Mouse (Mus musculus): Measurements from ENCODE around the gene Kiz. TPM values are rescaled to one million over a fixed set of nuclear protein-coding genes. Genes with fewer than 3 reads are reported as not detected.
A peak's percentile ranks its signal among the peaks of the same experiment; 100 is the strongest.

Gene Kiz
- polyA plus RNA-seq, 1 experiment from 2014 or later = 37.1 TPM

GRCm38 (mm10) chr2:146856120-146856519, 456 bp downstream of the Kiz start:
- Histone ChIP-seq H3K4me2 (replicated peaks; ENCODE audit: low read depth, low read length) (peak overlapping the region; percentile 60), H3K9me3 (ENCODE audit: low read length) (no peaks in the 10 kb centered on the region), H3K27me3 (ENCODE audit: insufficient read depth, low read length) (no peaks in the 10 kb centered on the region), H3K4me3 (ENCODE audit: low read length) (peak overlapping the region; percentile 89), H3K4me1 (ENCODE audit: insufficient read depth, low read length) (no peaks in the 10 kb centered on the region), H3K36me3 (ENCODE audit: insufficient read depth, low read length) (no peaks in the 10 kb centered on the region), H3K9ac (replicated peaks; ENCODE audit: low read length) (peak overlapping the region; percentile 63), H3K27ac (ENCODE audit: low read length) (peak overlapping the region; percentile 82)
- no peak for ATAC-seq (ENCODE audit: low FRiP score, low TSS enrichment)
- WGBS = 4% methylated on average over 11 of the region's 11 CpGs

GRCm38 (mm10) chr2:146856853-146857252, 1.2 kb downstream of the Kiz start:
- 45% methylated on average over 4 of the region's 4 CpGs for WGBS
- H3K9me3 ChIP-seq (ENCODE audit: low read length) = no peaks in the 10 kb centered on the region
- H3K4me2 ChIP-seq (replicated peaks; ENCODE audit: low read depth, low read length) = no peak overlapping the region
- ATAC-seq (ENCODE audit: low FRiP score, low TSS enrichment) = no peak
- no peak overlapping the region for H3K4me3 ChIP-seq (ENCODE audit: low read length)
- no peaks in the 10 kb centered on the region for H3K4me1 ChIP-seq (ENCODE audit: insufficient read depth, low read length)
- H3K36me3 ChIP-seq (ENCODE audit: insufficient read depth, low read length) = no peaks in the 10 kb centered on the region
- no peak overlapping the region for H3K27ac ChIP-seq (ENCODE audit: low read length)
- no peak overlapping the region for H3K9ac ChIP-seq (replicated peaks; ENCODE audit: low read length)
- no peaks in the 10 kb centered on the region for H3K27me3 ChIP-seq (ENCODE audit: insufficient read depth, low read length)

DNA sequence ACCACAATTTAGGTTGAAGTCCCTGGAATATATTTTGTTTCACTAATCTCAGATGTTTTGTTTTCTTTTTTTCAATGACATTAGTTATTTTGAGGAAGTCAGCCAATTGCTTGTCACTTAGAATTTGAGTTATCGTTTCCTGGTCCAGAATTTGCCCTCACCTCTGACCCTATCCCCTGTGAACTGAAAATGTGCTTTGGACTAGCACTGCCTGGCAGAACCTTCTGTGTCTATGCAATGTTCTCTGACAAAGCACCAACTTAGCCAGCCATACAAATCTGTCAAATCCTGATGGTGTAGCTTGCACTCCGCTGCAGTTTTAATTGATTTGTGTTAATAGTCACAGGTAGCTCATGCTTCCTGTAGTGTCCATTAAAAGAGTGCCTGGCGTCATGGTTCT, 10.1 kb downstream of the Kiz start:
- Histone ChIP-seq H3K4me1 (ENCODE audit: insufficient read depth, low read length) (no peaks in the 10 kb centered on the region), H3K4me2 (replicated peaks; ENCODE audit: low read depth, low read length) (no peak overlapping the region), H3K36me3 (ENCODE audit: insufficient read depth, low read length) (no peaks in the 10 kb centered on the region), H3K27ac (ENCODE audit: low read length) (no peak overlapping the region), H3K9ac (replicated peaks; ENCODE audit: low read length) (no peak overlapping the region), H3K27me3 (ENCODE audit: insufficient read depth, low read length) (no peaks in the 10 kb centered on the region), H3K9me3 (ENCODE audit: low read length) (no peaks in the 10 kb centered on the region), H3K4me3 (ENCODE audit: low read length) (no peak overlapping the region)
- 51% methylated on average over 3 of the region's 3 CpGs for WGBS
- no peak for ATAC-seq (ENCODE audit: low FRiP score, low TSS enrichment)

- H3K9me3 ChIP-seq (ENCODE audit: low read length) = no peaks in the 10 kb centered on the region
- ATAC-seq (ENCODE audit: low FRiP score, low TSS enrichment) = no peak
- no peak overlapping the region for H3K4me2 ChIP-seq (replicated peaks; ENCODE audit: low read depth, low read length)
- no peaks in the 10 kb centered on the region for H3K36me3 ChIP-seq (ENCODE audit: insufficient read depth, low read length)
- H3K9ac ChIP-seq (replicated peaks; ENCODE audit: low read length) = no peak overlapping the region
- no peaks in the 10 kb centered on the region for H3K4me1 ChIP-seq (ENCODE audit: insufficient read depth, low read length)
- H3K27me3 ChIP-seq (ENCODE audit: insufficient read depth, low read length) = no peaks in the 10 kb centered on the region
- 70% methylated on average over 8 of the region's 8 CpGs for WGBS
- no peak overlapping the region for H3K27ac ChIP-seq (ENCODE audit: low read length)
- no peak overlapping the region for H3K4me3 ChIP-seq (ENCODE audit: low read length)
Measured at GRCm38 (mm10) chr2:146871300-146872269, 15.9 kb downstream of the Kiz start.

GRCm38 (mm10) chr2:146872697-146873096, 17.0 kb downstream of the Kiz start:
- WGBS = 69% methylated on average over 3 of the region's 3 CpGs
- Histone ChIP-seq H3K27me3 (ENCODE audit: insufficient read depth, low read length) (no peaks in the 10 kb centered on the region), H3K4me3 (ENCODE audit: low read length) (no peak overlapping the region), H3K9ac (replicated peaks; ENCODE audit: low read length) (no peak overlapping the region), H3K36me3 (ENCODE audit: insufficient read depth, low read length) (no peaks in the 10 kb centered on the region), H3K27ac (ENCODE audit: low read length) (no peak overlapping the region), H3K4me1 (ENCODE audit: insufficient read depth, low read length) (no peaks in the 10 kb centered on the region), H3K9me3 (ENCODE audit: low read length) (no peaks in the 10 kb centered on the region), H3K4me2 (replicated peaks; ENCODE audit: low read depth, low read length) (no peak overlapping the region)
- peak; percentile 67; the same call in 1 of the 2 replicates for ATAC-seq (ENCODE audit: low FRiP score, low TSS enrichment)

GRCm38 (mm10) chr2:146873881-146874441, 18.3 kb downstream of the Kiz start:
- Histone ChIP-seq H3K27ac (ENCODE audit: low read length) (no peak overlapping the region), H3K4me1 (ENCODE audit: insufficient read depth, low read length) (no peaks in the 10 kb centered on the region), H3K36me3 (ENCODE audit: insufficient read depth, low read length) (no peaks in the 10 kb centered on the region), H3K9ac (replicated peaks; ENCODE audit: low read length) (no peak overlapping the region), H3K27me3 (ENCODE audit: insufficient read depth, low read length) (no peaks in the 10 kb centered on the region), H3K4me2 (replicated peaks; ENCODE audit: low read depth, low read length) (no peak overlapping the region), H3K9me3 (ENCODE audit: low read length) (no peaks in the 10 kb centered on the region), H3K4me3 (ENCODE audit: low read length) (no peak overlapping the region)
- 88% methylated on average over 7 of the region's 7 CpGs for WGBS
- no peak for ATAC-seq (ENCODE audit: low FRiP score, low TSS enrichment)

- Histone ChIP-seq H3K4me1 (ENCODE audit: insufficient read depth, low read length) (no peaks in the 10 kb centered on the region), H3K9me3 (ENCODE audit: low read length) (no peaks in the 10 kb centered on the region), H3K27me3 (ENCODE audit: insufficient read depth, low read length) (no peaks in the 10 kb centered on the region), H3K27ac (ENCODE audit: low read length) (no peak overlapping the region), H3K9ac (replicated peaks; ENCODE audit: low read length) (no peak overlapping the region), H3K4me3 (ENCODE audit: low read length) (no peak overlapping the region), H3K4me2 (replicated peaks; ENCODE audit: low read depth, low read length) (no peak overlapping the region), H3K36me3 (ENCODE audit: insufficient read depth, low read length) (no peaks in the 10 kb centered on the region)
- 93% methylated on average over 1 of the region's 1 CpGs for WGBS
- ATAC-seq (ENCODE audit: low FRiP score, low TSS enrichment) = no peak
Measured at GRCm38 (mm10) chr2:146877423-146878098, 21.9 kb downstream of the Kiz start.

GRCm38 (mm10) chr2:146881623-146882022, 26.0 kb downstream of the Kiz start:
- Histone ChIP-seq H3K9ac (replicated peaks; ENCODE audit: low read length) (no peak overlapping the region), H3K27ac (ENCODE audit: low read length) (no peak overlapping the region), H3K9me3 (ENCODE audit: low read length) (no peaks in the 10 kb centered on the region), H3K36me3 (ENCODE audit: insufficient read depth, low read length) (no peaks in the 10 kb centered on the region), H3K4me2 (replicated peaks; ENCODE audit: low read depth, low read length) (no peak overlapping the region), H3K4me1 (ENCODE audit: insufficient read depth, low read length) (no peaks in the 10 kb centered on the region), H3K27me3 (ENCODE audit: insufficient read depth, low read length) (no peaks in the 10 kb centered on the region), H3K4me3 (ENCODE audit: low read length) (no peak overlapping the region)
- no peak for ATAC-seq (ENCODE audit: low FRiP score, low TSS enrichment)
- WGBS = 94% methylated on average over 4 of the region's 4 CpGs

DNA sequence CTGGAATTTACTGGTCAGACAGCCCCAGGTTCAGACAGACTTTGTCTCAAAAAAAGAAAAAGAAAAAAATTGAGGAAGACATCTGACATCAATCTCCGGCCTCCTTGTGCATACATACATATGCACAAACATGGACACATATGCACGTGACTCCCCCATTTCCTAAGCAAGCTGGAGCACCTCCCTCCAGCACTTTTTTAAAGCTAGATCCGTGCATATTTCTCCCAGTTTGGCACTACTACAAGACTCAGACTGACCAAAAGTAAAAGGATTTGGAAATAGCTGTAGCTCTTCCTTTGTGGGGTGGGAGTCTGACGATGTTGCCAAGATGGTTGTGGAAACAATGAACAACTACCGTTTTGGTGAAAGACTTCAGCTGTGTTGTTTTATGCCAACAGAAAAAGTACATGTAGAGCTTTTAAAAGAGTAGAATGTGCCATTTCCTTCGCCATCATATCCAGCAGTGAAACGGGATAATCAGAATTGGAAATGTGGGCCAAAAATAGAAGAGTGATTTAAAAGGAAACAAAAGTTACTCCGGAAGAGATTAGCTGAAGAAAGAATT, 28.7 kb downstream of the Kiz start:
- no peak overlapping the region for H3K27ac ChIP-seq (ENCODE audit: low read length)
- no peak overlapping the region for H3K9ac ChIP-seq (replicated peaks; ENCODE audit: low read length)
- H3K4me1 ChIP-seq (ENCODE audit: insufficient read depth, low read length) = no peaks in the 10 kb centered on the region
- no peaks in the 10 kb centered on the region for H3K27me3 ChIP-seq (ENCODE audit: insufficient read depth, low read length)
- no peak overlapping the region for H3K4me3 ChIP-seq (ENCODE audit: low read length)
- H3K9me3 ChIP-seq (ENCODE audit: low read length) = no peaks in the 10 kb centered on the region
- 0 out of 2 replicates have a peak, but pooled peaks cover under 1% of the 10 kb centered on the region for H3K36me3 ChIP-seq (ENCODE audit: insufficient read depth, low read length)
- no peak overlapping the region for H3K4me2 ChIP-seq (replicated peaks; ENCODE audit: low read depth, low read length)
- 78% methylated on average over 8 of the region's 8 CpGs for WGBS
- ATAC-seq (ENCODE audit: low FRiP score, low TSS enrichment) = no peak
